Mouse (Mus musculus) embryonic facial prominence, embryonic 11.5 days (tissue): ENCODE measurements around the gene Traf7. TPM values are rescaled to one million over a fixed set of nuclear protein-coding genes. Genes with fewer than 3 reads are reported as not detected.

Experiments used
- ATAC-seq: fragments of 200-750 bp; cut with Nextera tagmentation; replicated peaks from 2 replicates; pipeline ENCODE4 v1.8.0; 2017; ENCODE audit warnings: low read depth; ENCODE audit not compliant: insufficient number of reproducible peaks, low FRiP score, low TSS enrichment
- DNase-seq: peaks from one replicate; pipeline ENCODE4 v3.0.0-alpha.2; 2015; ENCODE audit warnings: low spot score
- H3K27ac ChIP-seq: fragments of 300-500 bp; sonication (generic); replicated peaks from 2 replicates; pipeline ENCODE4 v1.5.1; 2014; ENCODE audit warnings: mild to moderate bottlenecking, low read depth, low read length, control low read depth
- H3K27me3 ChIP-seq: fragments of 300-500 bp; sonication (generic); 2 replicates; pipeline ENCODE4 v1.6.1; 2014; ENCODE audit warnings: mild to moderate bottlenecking, low read length, moderate library complexity, mixed read lengths; ENCODE audit not compliant: control insufficient read depth, insufficient read depth
- H3K36me3 ChIP-seq: fragments of 300-500 bp; sonication (generic); replicated peaks from 2 replicates; pipeline ENCODE4 v1.6.1; 2014; ENCODE audit warnings: low read depth, mild to moderate bottlenecking, low read length, moderate library complexity, mixed read lengths; ENCODE audit not compliant: control insufficient read depth, insufficient read depth
- H3K4me1 ChIP-seq: fragments of 300-500 bp; sonication (generic); 2 replicates; pipeline ENCODE4 v1.6.1; 2014; ENCODE audit warnings: low read length, mixed read lengths; ENCODE audit not compliant: control insufficient read depth, insufficient read depth
- H3K4me2 ChIP-seq: fragments of 300-500 bp; sonication (generic); 2 replicates; pipeline ENCODE4 v1.6.1; 2014; ENCODE audit warnings: low read depth, mild to moderate bottlenecking, control low read depth, low read length, moderate library complexity
- H3K4me3 ChIP-seq: fragments of 300-500 bp; sonication (generic); 2 replicates; pipeline ENCODE4 v1.5.1; 2014; ENCODE audit warnings: low read depth, low read length, control low read depth
- H3K9ac ChIP-seq: fragments of 300-500 bp; sonication (generic); replicated peaks from 2 replicates; pipeline ENCODE4 v1.6.1; 2014; ENCODE audit warnings: mild to moderate bottlenecking, control low read depth, low read length
- H3K9me3 ChIP-seq: fragments of 300-500 bp; sonication (generic); replicated peaks from 2 replicates; pipeline ENCODE4 v1.6.1; 2016; ENCODE audit warnings: mild to moderate bottlenecking, low read length, inconsistent platforms, mixed read lengths; ENCODE audit not compliant: control insufficient read depth
- WGBS: fragments of 180-500 bp; shearing (Covaris S2); extraction: QIAGEN DNeasy Blood & Tissue Kit; methylation state at CpG from one replicate; pipeline ENCODE4 v1.1.7; 2014; 5-methylcytosine and 5-hydroxymethylcytosine counted together
- polyA plus RNA-seq: library from polyadenylated mRNA; unstranded; fragments of >200 nt; fragmentation: Nextera tagmentation; extraction: Ambion mirVana; gene quantifications from 2 replicates; pipeline ENCODE4 v1.2.1, GENCODE M21; 2014

The Traf7 gene
- polyA plus RNA-seq, 1 experiment from 2014 or later, result 86.1 TPM

GRCm38 (mm10) chr17:24477985-24478600, 49.6 kb downstream of the Traf7 start:
- peak overlapping the region; percentile 58 for H3K4me2 ChIP-seq
- H3K27me3 ChIP-seq, result no peaks in the 10 kb centered on the region
- peaks cover 3% of the 10 kb centered on the region for H3K4me1 ChIP-seq
- DNase-seq (no peak), ATAC-seq (peak; percentile 44)
- H3K36me3 ChIP-seq, result peaks cover 5% of the 10 kb centered on the region
- WGBS, result 50% methylated on average over 11 of the region's 11 CpGs
- H3K9ac ChIP-seq, result peak overlapping the region; percentile 91
- no peak overlapping the region for H3K27ac ChIP-seq
- no peaks in the 10 kb centered on the region for H3K9me3 ChIP-seq
- peak overlapping the region; percentile 71 for H3K4me3 ChIP-seq

GRCm38 (mm10) chr17:24477053-24477984, 50.4 kb downstream of the Traf7 start:
- Histone ChIP-seq H3K36me3 (peaks cover 5% of the 10 kb centered on the region), H3K4me2 (no peak overlapping the region; the same call in 1 of the 2 replicates), H3K27me3 (no peaks in the 10 kb centered on the region), H3K9ac (peak overlapping the region; percentile 91), H3K9me3 (no peaks in the 10 kb centered on the region), H3K4me3 (no peak overlapping the region), H3K27ac (no peak overlapping the region), H3K4me1 (peaks cover 3% of the 10 kb centered on the region)
- WGBS, result 92% methylated on average over 20 of the region's 20 CpGs
- DNase-seq (no peak), ATAC-seq (no peak)

DNA sequence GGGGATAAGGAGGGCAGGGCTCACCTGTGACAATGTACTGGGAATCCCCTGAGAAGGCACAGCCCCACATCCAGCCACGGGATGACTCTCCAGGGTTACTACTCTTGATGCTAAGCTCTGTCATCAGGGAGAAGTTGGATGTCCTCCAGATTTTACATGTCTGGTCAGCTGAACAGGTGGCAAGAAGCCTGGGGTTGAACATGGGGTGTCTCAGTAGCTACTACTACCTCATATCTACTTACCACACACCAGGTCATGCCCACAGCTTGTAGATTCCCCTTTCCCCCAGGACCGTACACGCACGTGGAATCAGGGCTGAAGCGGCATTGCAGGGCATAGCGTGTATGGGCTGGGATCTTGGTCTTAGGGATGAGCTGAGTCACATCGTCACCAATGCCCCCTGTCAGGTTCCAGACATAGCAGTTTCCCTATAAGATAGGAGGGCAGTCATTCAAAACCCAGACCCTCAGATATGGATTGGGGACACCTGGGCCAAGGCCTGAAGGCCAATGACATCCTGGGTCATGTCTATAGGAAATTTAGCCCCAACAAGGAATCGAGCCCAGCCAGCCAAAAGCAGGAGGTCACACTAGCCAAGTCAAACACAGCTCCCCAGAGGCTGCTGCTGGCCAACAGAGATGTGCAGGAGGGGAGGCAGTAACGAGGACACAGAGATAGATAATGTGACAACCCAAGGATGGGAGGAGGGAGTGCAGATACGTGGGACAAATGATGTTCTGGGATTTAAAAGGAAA, 51.5 kb downstream of the Traf7 start:
- Histone ChIP-seq H3K4me2 (no peak overlapping the region), H3K9me3 (no peaks in the 10 kb centered on the region), H3K9ac (no peak overlapping the region), H3K4me1 (peaks cover 3% of the 10 kb centered on the region), H3K27ac (no peak overlapping the region), H3K36me3 (peaks cover 5% of the 10 kb centered on the region), H3K27me3 (no peaks in the 10 kb centered on the region), H3K4me3 (no peak overlapping the region)
- ATAC-seq, result no peak
- no peak for DNase-seq
- WGBS, result 90% methylated on average over 10 of the region's 10 CpGs

DNA sequence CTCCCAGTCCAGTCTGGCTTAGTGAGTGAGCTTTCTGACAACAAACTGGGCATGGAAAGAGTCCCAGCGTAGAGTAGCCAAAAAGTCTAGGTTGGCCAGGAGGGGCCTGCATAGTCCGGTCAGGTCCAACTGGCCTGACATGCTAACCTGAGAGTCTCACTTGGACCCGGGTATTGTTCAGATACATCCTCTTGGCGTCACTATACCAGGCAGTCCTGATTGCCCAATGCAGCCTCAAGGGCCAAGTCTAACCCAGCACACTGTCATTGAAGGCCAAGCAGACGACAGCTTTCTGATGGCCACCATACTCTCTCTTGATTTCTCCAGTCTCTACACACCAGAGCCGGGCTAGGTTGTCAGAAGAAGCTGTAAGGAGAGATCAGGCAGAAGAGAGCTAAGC, 52.2 kb downstream of the Traf7 start:
- H3K27ac ChIP-seq, result no peak overlapping the region
- DNase-seq (no peak), ATAC-seq (no peak)
- 88% methylated on average over 6 of the region's 6 CpGs for WGBS
- peaks cover 3% of the 10 kb centered on the region for H3K4me1 ChIP-seq
- no peak overlapping the region for H3K4me2 ChIP-seq
- H3K36me3 ChIP-seq, result peaks cover 5% of the 10 kb centered on the region
- H3K27me3 ChIP-seq, result no peaks in the 10 kb centered on the region
- H3K4me3 ChIP-seq, result no peak overlapping the region
- H3K9ac ChIP-seq, result no peak overlapping the region
- H3K9me3 ChIP-seq, result no peaks in the 10 kb centered on the region

DNA sequence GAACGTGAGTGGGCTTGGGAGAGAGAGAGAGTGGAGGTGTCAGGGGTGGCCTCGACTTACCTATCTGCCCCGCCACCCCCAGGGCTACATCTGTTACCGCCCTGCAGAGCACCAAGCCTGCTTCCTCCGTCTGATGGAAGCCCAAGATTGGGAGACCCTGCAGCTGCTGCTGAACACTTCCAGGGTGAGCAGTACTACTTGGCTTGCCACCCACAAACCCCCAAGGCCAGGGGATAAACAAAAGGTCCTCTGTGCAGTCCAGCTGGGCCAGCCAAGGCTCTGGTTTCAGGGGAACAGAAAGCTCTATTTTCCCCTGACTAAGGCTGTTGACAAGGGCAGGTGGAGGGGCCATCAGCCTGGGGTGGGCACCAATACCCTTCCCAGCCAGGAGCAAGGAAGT, 53.2 kb downstream of the Traf7 start:
- Histone ChIP-seq H3K27ac (no peak overlapping the region), H3K36me3 (peaks cover 5% of the 10 kb centered on the region), H3K9ac (no peak overlapping the region), H3K9me3 (no peaks in the 10 kb centered on the region), H3K27me3 (no peaks in the 10 kb centered on the region), H3K4me2 (no peak overlapping the region), H3K4me1 (peaks cover 3% of the 10 kb centered on the region), H3K4me3 (no peak overlapping the region)
- ATAC-seq (no peak), DNase-seq (no peak)
- WGBS, result 62% methylated on average over 5 of the region's 5 CpGs

DNA sequence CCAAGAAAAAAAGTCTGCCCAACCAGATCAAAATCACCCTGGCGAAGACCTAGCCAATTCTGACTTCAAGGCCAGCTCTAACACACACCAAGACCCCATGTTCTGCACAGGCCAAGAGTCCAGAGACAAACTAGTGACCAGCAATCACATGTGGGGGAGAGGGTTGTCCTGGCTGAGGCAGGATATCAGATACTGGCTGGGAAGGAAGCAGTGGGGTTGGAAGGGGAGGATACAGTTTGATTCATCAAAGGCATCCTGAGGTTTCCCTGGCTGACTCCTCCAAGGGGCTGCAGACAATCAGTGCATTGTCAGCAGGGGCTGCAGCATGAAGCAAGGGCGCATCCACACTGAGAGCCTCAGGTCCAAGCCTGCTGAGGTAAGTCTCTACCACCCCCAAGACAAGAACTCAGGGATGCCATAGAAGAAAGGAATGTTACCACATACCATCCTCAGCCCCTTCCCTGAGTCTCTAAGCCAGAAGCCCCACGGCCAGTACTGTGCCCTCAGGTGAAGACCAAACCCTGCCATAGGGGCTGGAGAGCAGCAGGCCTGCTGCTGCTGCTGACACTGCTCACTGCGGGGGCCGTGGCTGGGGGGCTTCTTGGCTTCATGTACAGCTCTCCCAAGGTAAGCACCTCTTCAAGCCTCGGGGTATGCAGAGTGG, 54.0 kb downstream of the Traf7 start, which contains the start of gene Bricd5:
TSS of gene Bricd5 (plus strand) at position 273 of the 664 bp plus-strand sequence.
- H3K4me2 ChIP-seq, result no peak within 1 kb of the TSS
- H3K4me3 ChIP-seq, result no peak within 1 kb of the TSS
- peaks cover 3% of the 10 kb centered on the region for H3K4me1 ChIP-seq
- H3K27ac ChIP-seq, result no peak within 1 kb of the TSS
- no peak within 1 kb of the TSS; the same call in 1 of the 2 replicates for H3K9ac ChIP-seq
- no peaks in the 10 kb centered on the region for H3K27me3 ChIP-seq
- H3K36me3 ChIP-seq, result peaks cover 5% of the 10 kb centered on the region
- no peak for ATAC-seq
- H3K9me3 ChIP-seq, result no peaks in the 10 kb centered on the region
- DNase-seq, result no peak
- WGBS, result 56% methylated on average over 6 of the region's 6 CpGs

GRCm38 (mm10) chr17:24472512-24472911, 55.2 kb downstream of the Traf7 start:
- H3K36me3 ChIP-seq, result peaks cover 5% of the 10 kb centered on the region
- DNase-seq (no peak), ATAC-seq (no peak)
- H3K4me3 ChIP-seq, result no peak overlapping the region
- WGBS, result 85% methylated on average over 4 of the region's 4 CpGs
- no peak overlapping the region for H3K27ac ChIP-seq
- no peaks in the 10 kb centered on the region for H3K9me3 ChIP-seq
- H3K4me2 ChIP-seq, result no peak overlapping the region
- no peaks in the 10 kb centered on the region; the same call in 1 of the 2 replicates for H3K4me1 ChIP-seq
- no peak overlapping the region; the same call in 1 of the 2 replicates for H3K9ac ChIP-seq
- no peaks in the 10 kb centered on the region for H3K27me3 ChIP-seq
